Mouse (Mus musculus): Measurements from ENCODE around the gene Galnt5. TPM values are rescaled to one million over a fixed set of nuclear protein-coding genes. Genes with fewer than 3 reads are reported as not detected.

The Galnt5 gene
- total RNA-seq, 2 experiments from 2014 or later = 0.12 TPM; not detected in 1

Other genes starting within 250 kb of the Galnt5 start
- gene Ermn, start 55.0 kb downstream of the Galnt5 start, total RNA-seq (2021) = 10 to 100 TPM; 32.4 to 37.4 TPM
- gene Cytip, start 197.6 kb downstream of the Galnt5 start, total RNA-seq (2021) = not detected